Comparison of ENCODE assay signal across 8 mouse cellular contexts in genomic region chr9:107579023-107579900, GRCm38 (mm10). TPM values are rescaled to one million over a fixed set of nuclear protein-coding genes. Genes with fewer than 3 reads are reported as not detected.
DNase-seq lines count a peak whose midpoint lies in the region; ATAC-seq and TF ChIP-seq lines count a peak whose summit lies in the region.

No protein-coding gene starts in this region.

- TF ChIP-seq EP300 in liver, postnatal 0 days (IDR thresholded peaks at IDR 0.05; ENCODE audit: low read depth) = no peak

- H3K9me3 ChIP-seq in liver, postnatal 0 days (ENCODE audit: low read length) = no peaks in the 10 kb centered on the region

- peak overlapping the region; percentile 8 for H3K4me3 ChIP-seq in liver, adult 2 months (ENCODE audit: insufficient read depth, low read depth, low read length)
- no peak overlapping the region for H3K4me3 ChIP-seq in embryonic fibroblast, embryonic 13.5 days (ENCODE audit: insufficient read depth, low read length)
- H3K4me3 ChIP-seq in liver, postnatal 0 days (ENCODE audit: low read depth, low read length) = no peak overlapping the region
- no peak overlapping the region for H3K4me3 ChIP-seq in thymus, adult 2 months (ENCODE audit: control insufficient read depth, insufficient read depth, low read length)

- H3K9ac ChIP-seq in liver, adult 2 months (ENCODE audit: low read depth, low read length) = peak overlapping the region; percentile 64
- no peak overlapping the region for H3K9ac ChIP-seq in liver, postnatal 0 days (replicated peaks)

- H3K79me2 ChIP-seq in liver, adult 2 months (ENCODE audit: control insufficient read depth, insufficient read depth, low read length) = peaks cover 15% of the 10 kb centered on the region; the same call in 1 of the 2 replicates

- peak overlapping the region; percentile 20 for H3K27ac ChIP-seq in liver, adult 2 months (replicated peaks; ENCODE audit: insufficient read depth, low read depth, low read length)
- H3K27ac ChIP-seq in embryonic fibroblast, embryonic 13.5 days (ENCODE audit: insufficient read depth, low read length) = no peak overlapping the region
- 0 out of 2 replicates have a peak overlapping the region, but pooled peaks have one; percentile 94 for H3K27ac ChIP-seq in liver, postnatal 0 days (ENCODE audit: low read depth)
- H3K27ac ChIP-seq in thymus, adult 2 months (ENCODE audit: control insufficient read depth, insufficient read depth, low read length) = no peak overlapping the region

- no peak for TF ChIP-seq POLR2A in liver, adult 2 months (IDR thresholded peaks at IDR 0.05; ENCODE audit: extremely low read depth, insufficient read depth, low read length)
- TF ChIP-seq POLR2A in embryonic fibroblast, embryonic 13.5 days (IDR thresholded peaks at IDR 0.05; ENCODE audit: low read depth, low read length) = 0 out of 2 replicates have a peak, but pooled peaks have one; percentile 7
- no peak for TF ChIP-seq POLR2A in thymus, adult 2 months (IDR thresholded peaks at IDR 0.05; ENCODE audit: control insufficient read depth, extremely low read depth, insufficient read depth, low read length, poor library complexity)

- H3K27me3 ChIP-seq in liver, adult 2 months (ENCODE audit: control insufficient read depth, insufficient read depth, low read length) = no peaks in the 10 kb centered on the region
- no peaks in the 10 kb centered on the region for H3K27me3 ChIP-seq in liver, postnatal 0 days (ENCODE audit: insufficient read depth, low read length)
- no peaks in the 10 kb centered on the region for H3K27me3 ChIP-seq in thymus, adult 2 months (ENCODE audit: control insufficient read depth, insufficient read depth, low read length)

- H3K36me3 ChIP-seq in liver, adult 2 months (ENCODE audit: control insufficient read depth, insufficient read depth, low read length) = peaks cover 2% of the 10 kb centered on the region; the same call in 1 of the 2 replicates
- H3K36me3 ChIP-seq in liver, postnatal 0 days (replicated peaks; ENCODE audit: insufficient read depth, low read length) = peaks cover 16% of the 10 kb centered on the region
- no peaks in the 10 kb centered on the region for H3K36me3 ChIP-seq in thymus, adult 2 months (ENCODE audit: control insufficient read depth, insufficient read depth, low read length)

- H3K4me1 ChIP-seq in liver, adult 2 months (ENCODE audit: control insufficient read depth, insufficient read depth, low read length) = peaks cover 28% of the 10 kb centered on the region
- peaks cover 5% of the 10 kb centered on the region; the same call in 1 of the 2 replicates for H3K4me1 ChIP-seq in embryonic fibroblast, embryonic 13.5 days (ENCODE audit: control insufficient read depth, insufficient read depth, low read length)
- peaks cover 41% of the 10 kb centered on the region for H3K4me1 ChIP-seq in liver, postnatal 0 days (ENCODE audit: insufficient read depth)
- H3K4me1 ChIP-seq in thymus, adult 2 months (replicated peaks; ENCODE audit: control insufficient read depth, insufficient read depth, low read length) = peaks cover 10% of the 10 kb centered on the region

- no peak for TF ChIP-seq CTCF in liver, adult 2 months (IDR thresholded peaks at IDR 0.05; ENCODE audit: low read depth, low read length)
- TF ChIP-seq CTCF in embryonic fibroblast, embryonic 13.5 days (IDR thresholded peaks at IDR 0.05; ENCODE audit: borderline replicate concordance, insufficient read depth, low read length) = no peak
- TF ChIP-seq CTCF in liver, postnatal 0 days (IDR thresholded peaks at IDR 0.05; ENCODE audit: low read depth) = no peak
- no peak for TF ChIP-seq CTCF in thymus, adult 2 months (IDR thresholded peaks at IDR 0.05; ENCODE audit: borderline replicate concordance, control insufficient read depth, extremely low read depth, insufficient read depth, low read length, poor library complexity)

- 91% methylated on average over 14 of the region's 14 CpGs for WGBS in liver, adult 2 months
- 92% methylated on average over 14 of the region's 14 CpGs for WGBS in liver, postnatal 0 days (ENCODE audit: insufficient replicate concordance)
- 94% methylated on average over 14 of the region's 14 CpGs for WGBS in thymus, adult 2 months

- peak; percentile 71 for DNase-seq in adrenal gland, adult 2 months
- DNase-seq in adrenal gland, postnatal 25 days = no peak
- peak; percentile 39 for DNase-seq in liver, adult 2 months (ENCODE audit: extremely low read depth, low read depth, low spot score)
- no peak for DNase-seq in liver
- DNase-seq in liver, postnatal 0 days = no peak
- no peak for DNase-seq in thymus, adult 2 months

- no peak for ATAC-seq in liver, postnatal 0 days
- no peak for ATAC-seq in activated CD4-positive, CD25-positive, alpha-beta regulatory T cell, adult 4 months

- peak overlapping the region; percentile 16; the same call in 1 of the 2 replicates for H3K4me2 ChIP-seq in liver, postnatal 0 days (ENCODE audit: low read depth, low read length)

RNA-seq across cellular contexts. Expression of gene Naa80, which starts 0.6 kb away (rescaled TPM):
- total RNA-seq in adrenal gland, adult 2 months (2021) = 10 to 100 TPM; 15.9 to 19.2 TPM
- 111 TPM in 2 replicates for polyA plus RNA-seq in adrenal gland, adult 2 months (2012; rRNA removed)
- total RNA-seq in adrenal gland, postnatal 25 days (2021) = 21.2 and 21.4 TPM in 2 replicates
- 12.3 and 12.8 TPM in 2 replicates for total RNA-seq in liver, adult 2 months (2014; rRNA removed)
- 88.5 and 130 TPM in 2 replicates for polyA plus RNA-seq in liver, adult 2 months (2012; rRNA removed)
- 11.3 and 15.4 TPM in 2 replicates for polyA plus RNA-seq in embryonic fibroblast, embryonic 13.5 days (2011; ENCODE audit: insufficient read length, low read depth, missing spikeins)
- polyA plus RNA-seq in liver, postnatal 0 days (2015; fragmentation: Nextera tagmentation; extraction: Ambion mirVana) = 10.4 and 11.6 TPM in 2 replicates
- 102 and 103 TPM in 2 replicates for polyA plus RNA-seq in thymus, adult 2 months (2012; rRNA removed)
- polyA plus RNA-seq in activated CD4-positive, CD25-positive, alpha-beta regulatory T cell, adult 4 months (2017; shearing (Covaris generic)) = 10 to 100 TPM; 16.6 to 21.7 TPM

RNA-seq across cellular contexts. Expression of gene Hyal3, which starts 1.4 kb away (rescaled TPM):
- 1 to 10 TPM; 1.3 to 1.4 TPM for total RNA-seq in adrenal gland, adult 2 months (2021)
- 1.8 and 2.2 TPM in 2 replicates for polyA plus RNA-seq in adrenal gland, adult 2 months (2012; rRNA removed)
- 2.0 and 2.8 TPM in 2 replicates for total RNA-seq in adrenal gland, postnatal 25 days (2021)
- total RNA-seq in liver, adult 2 months (2014; rRNA removed) = 0.13 and 0.18 TPM in 2 replicates
- polyA plus RNA-seq in liver, adult 2 months (2012; rRNA removed) = 0.29 and 0.54 TPM in 2 replicates
- polyA plus RNA-seq in embryonic fibroblast, embryonic 13.5 days (2011; ENCODE audit: insufficient read length, low read depth, missing spikeins) = 0.40 and 0.76 TPM in 2 replicates
- 0.65 and 0.86 TPM in 2 replicates for polyA plus RNA-seq in liver, postnatal 0 days (2015; fragmentation: Nextera tagmentation; extraction: Ambion mirVana)
- 2.4 TPM in 2 replicates for polyA plus RNA-seq in thymus, adult 2 months (2012; rRNA removed)
- polyA plus RNA-seq in activated CD4-positive, CD25-positive, alpha-beta regulatory T cell, adult 4 months (2017; shearing (Covaris generic)) = under 1 TPM; 0.25 to 0.90 TPM

RNA-seq across cellular contexts. Expression of gene Hyal1, which starts 2.5 kb away (rescaled TPM):
- total RNA-seq in adrenal gland, adult 2 months (2021) = 10 to 100 TPM; 13.7 to 15.2 TPM
- polyA plus RNA-seq in adrenal gland, adult 2 months (2012; rRNA removed) = 6.3 and 7.0 TPM in 2 replicates
- total RNA-seq in adrenal gland, postnatal 25 days (2021) = 10.9 and 11.6 TPM in 2 replicates
- 33.2 TPM in 2 replicates for total RNA-seq in liver, adult 2 months (2014; rRNA removed)
- 35.1 and 43.4 TPM in 2 replicates for polyA plus RNA-seq in liver, adult 2 months (2012; rRNA removed)
- polyA plus RNA-seq in embryonic fibroblast, embryonic 13.5 days (2011; ENCODE audit: insufficient read length, low read depth, missing spikeins) = 13.9 and 15.6 TPM in 2 replicates
- 2.5 and 3.3 TPM in 2 replicates for polyA plus RNA-seq in liver, postnatal 0 days (2015; fragmentation: Nextera tagmentation; extraction: Ambion mirVana)
- polyA plus RNA-seq in thymus, adult 2 months (2012; rRNA removed) = 8.3 and 10.9 TPM in 2 replicates
- 1 to 10 TPM; 4.1 to 4.3 TPM for polyA plus RNA-seq in activated CD4-positive, CD25-positive, alpha-beta regulatory T cell, adult 4 months (2017; shearing (Covaris generic))

RNA-seq across cellular contexts. Expression of gene Ifrd2, which starts 8.2 kb away (rescaled TPM):
- 10 to 100 TPM; 36.0 to 41.7 TPM for total RNA-seq in adrenal gland, adult 2 months (2021)
- 67.3 and 80.0 TPM in 2 replicates for polyA plus RNA-seq in adrenal gland, adult 2 months (2012; rRNA removed)
- total RNA-seq in adrenal gland, postnatal 25 days (2021) = 47.0 and 54.5 TPM in 2 replicates
- total RNA-seq in liver, adult 2 months (2014; rRNA removed) = 21.5 and 32.2 TPM in 2 replicates
- 54.6 and 56.2 TPM in 2 replicates for polyA plus RNA-seq in liver, adult 2 months (2012; rRNA removed)
- 31.1 and 31.5 TPM in 2 replicates for polyA plus RNA-seq in embryonic fibroblast, embryonic 13.5 days (2011; ENCODE audit: insufficient read length, low read depth, missing spikeins)
- polyA plus RNA-seq in liver, postnatal 0 days (2015; fragmentation: Nextera tagmentation; extraction: Ambion mirVana) = 63.6 and 68.0 TPM in 2 replicates
- 65.1 and 67.4 TPM in 2 replicates for polyA plus RNA-seq in thymus, adult 2 months (2012; rRNA removed)
- 10 to 100 TPM; 28.7 to 33.8 TPM for polyA plus RNA-seq in activated CD4-positive, CD25-positive, alpha-beta regulatory T cell, adult 4 months (2017; shearing (Covaris generic))

RNA-seq across cellular contexts. Expression of gene Hyal2, which starts 11.5 kb away (rescaled TPM):
- total RNA-seq in adrenal gland, adult 2 months (2021) = 10 to 100 TPM; 36.8 to 52.8 TPM
- 92.1 and 102 TPM in 2 replicates for polyA plus RNA-seq in adrenal gland, adult 2 months (2012; rRNA removed)
- total RNA-seq in adrenal gland, postnatal 25 days (2021) = 31.1 and 36.1 TPM in 2 replicates
- total RNA-seq in liver, adult 2 months (2014; rRNA removed) = 38.4 and 49.0 TPM in 2 replicates
- 64.1 and 66.3 TPM in 2 replicates for polyA plus RNA-seq in liver, adult 2 months (2012; rRNA removed)
- polyA plus RNA-seq in embryonic fibroblast, embryonic 13.5 days (2011; ENCODE audit: insufficient read length, low read depth, missing spikeins) = 28.0 and 34.4 TPM in 2 replicates
- 53.9 and 54.5 TPM in 2 replicates for polyA plus RNA-seq in liver, postnatal 0 days (2015; fragmentation: Nextera tagmentation; extraction: Ambion mirVana)
- 35.6 and 39.8 TPM in 2 replicates for polyA plus RNA-seq in thymus, adult 2 months (2012; rRNA removed)
- polyA plus RNA-seq in activated CD4-positive, CD25-positive, alpha-beta regulatory T cell, adult 4 months (2017; shearing (Covaris generic)) = 10 to 100 TPM; 10.2 to 12.8 TPM

Comparison
In these comparisons a context has a peak if more than half of its experiments do, and no peak if none do; other contexts are left out.
1. DNase-seq: peak in adrenal gland, adult 2 months (single experiment) and liver, adult 2 months (single experiment); none in adrenal gland, postnatal 25 days (single experiment), liver (single experiment), liver, postnatal 0 days (single experiment) and thymus, adult 2 months (single experiment).
2. H3K27ac ChIP-seq: peak in liver, adult 2 months (single experiment) and liver, postnatal 0 days (single experiment); none in embryonic fibroblast, embryonic 13.5 days (single experiment) and thymus, adult 2 months (single experiment).